Mouse (Mus musculus) mature B cell (primary cell): ENCODE results near the gene Gm20219.

ENCODE experiments used
- in situ Hi-C: fragments of 300-500 bp; cut with MboI; formaldehyde crosslinking; loops from 2 replicates; pipeline ENCODE4 v1.14.3; 2019

Gm20219 gene

DNA sequence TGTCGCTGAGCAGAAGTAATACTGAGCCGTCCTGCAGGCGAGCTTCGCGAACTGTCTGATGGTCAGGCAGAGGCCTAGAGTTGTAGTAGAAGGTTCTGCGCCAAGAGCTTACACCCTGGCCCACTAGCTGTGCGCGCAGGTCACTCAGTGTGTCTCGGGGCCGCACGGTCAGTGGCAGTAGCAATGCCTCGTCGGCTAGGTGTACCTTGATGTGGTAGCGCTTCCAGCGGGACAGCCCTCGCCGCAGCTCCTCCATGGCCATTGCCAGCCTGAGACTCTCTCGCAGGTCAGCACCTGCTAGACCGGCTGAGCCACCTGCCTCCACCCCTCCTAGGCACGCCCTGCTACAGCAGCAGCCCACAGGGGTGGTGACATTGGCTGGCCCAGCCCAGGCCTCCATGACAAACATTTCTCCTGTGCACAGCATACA, at the start of gene Gm20219:
TSS of gene Gm20219 (minus strand) at position 266 of the 430 bp plus-strand sequence.
- in situ Hi-C loops: no loop called here

DNA sequence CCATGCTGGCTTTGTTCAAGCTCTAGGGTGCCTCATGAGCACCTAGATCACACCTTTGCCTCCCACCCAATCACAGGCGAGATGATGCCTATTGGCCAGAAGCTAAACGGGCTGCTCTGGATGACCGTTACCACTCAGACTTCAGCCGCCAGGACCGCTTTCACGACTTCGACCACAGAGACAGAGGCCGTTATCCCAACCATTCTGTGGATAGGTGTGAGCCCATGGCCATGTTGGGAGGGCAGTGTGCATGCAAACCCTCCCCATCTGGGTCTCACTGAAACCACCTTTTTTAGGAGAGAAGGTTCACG, 49.8 kb upstream of the Gm20219 start:
- in situ Hi-C loops: no loop called here

- in situ Hi-C loops: no loop called here
Measured at GRCm38 (mm10) chr17:56603186-56604069, 49.2 kb upstream of the Gm20219 start.

DNA sequence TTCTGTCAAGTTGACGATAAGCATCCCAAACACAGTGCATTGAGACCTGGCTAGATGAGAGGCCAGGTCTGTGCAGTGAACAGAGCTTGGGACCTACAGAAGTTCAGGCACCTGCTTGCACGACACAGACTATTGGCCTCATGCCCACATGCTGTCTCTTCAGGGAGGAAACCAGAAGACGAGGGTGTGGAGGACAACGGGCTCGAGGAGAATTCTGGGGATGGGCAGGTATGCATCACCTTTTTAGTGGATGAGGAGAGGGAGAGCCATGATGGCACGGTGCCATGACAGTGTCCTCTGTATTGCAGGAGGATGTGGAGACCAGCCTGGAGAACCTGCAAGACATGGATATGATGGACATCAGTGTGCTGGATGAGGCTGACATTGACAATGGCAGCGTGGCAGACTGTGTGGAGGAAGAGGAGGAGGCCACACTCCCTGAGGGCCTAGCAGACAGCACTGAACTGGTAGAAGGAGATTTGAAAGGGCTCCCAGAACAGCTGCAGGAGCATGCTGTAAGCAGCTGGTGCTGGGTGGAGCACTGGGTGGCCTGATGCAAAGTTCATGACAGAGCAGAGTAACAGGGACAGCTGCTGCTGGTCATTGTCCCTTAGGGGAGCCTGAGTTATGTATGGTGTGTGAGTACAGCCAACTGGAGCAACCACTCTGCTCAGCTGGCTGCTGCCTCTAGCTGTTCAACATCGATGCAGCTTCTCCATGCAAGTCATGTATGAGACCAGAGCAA, 39.5 kb upstream of the Gm20219 start:
- in situ Hi-C loops: no loop called here

DNA sequence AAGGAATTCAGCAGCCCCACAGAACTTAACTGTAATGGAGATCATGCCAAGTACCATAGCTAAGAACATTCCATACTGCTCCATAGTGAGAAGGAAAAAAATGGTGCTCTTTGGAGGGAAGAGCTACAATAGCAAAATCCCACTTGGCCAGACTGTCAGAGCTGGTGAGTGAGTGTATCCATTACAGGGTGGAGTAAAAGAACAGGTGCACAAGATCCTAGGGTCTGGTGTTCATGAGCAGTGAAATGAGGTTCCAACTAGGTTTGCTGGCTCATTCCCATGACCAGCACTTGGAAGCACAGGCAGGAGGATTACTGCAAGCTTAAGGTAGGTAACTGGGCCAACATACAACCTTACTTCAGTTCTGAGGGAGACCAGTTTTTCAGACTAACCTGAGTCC, 38.4 kb upstream of the Gm20219 start:
- in situ Hi-C loops: no loop called here

DNA sequence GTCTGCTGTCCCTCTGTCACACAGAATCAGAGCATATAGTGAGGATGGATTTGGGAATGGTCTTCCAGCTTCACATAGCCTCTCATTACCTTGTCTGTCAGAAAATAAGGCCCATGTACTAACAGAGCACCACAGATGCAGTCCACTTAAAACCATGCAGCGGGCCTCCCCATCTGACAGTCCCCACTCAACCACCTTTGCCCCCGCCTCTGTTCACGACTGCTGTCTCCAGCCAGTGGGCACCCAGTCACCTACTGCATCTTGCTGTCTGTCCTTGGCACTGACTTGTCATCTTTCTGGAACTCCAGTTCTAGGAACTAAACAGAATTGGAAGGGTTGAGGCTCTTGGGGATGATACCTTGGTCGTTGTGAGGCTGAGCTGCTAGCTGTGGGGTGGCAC, 34.7 kb upstream of the Gm20219 start:
- in situ Hi-C loops: no loop called here

DNA sequence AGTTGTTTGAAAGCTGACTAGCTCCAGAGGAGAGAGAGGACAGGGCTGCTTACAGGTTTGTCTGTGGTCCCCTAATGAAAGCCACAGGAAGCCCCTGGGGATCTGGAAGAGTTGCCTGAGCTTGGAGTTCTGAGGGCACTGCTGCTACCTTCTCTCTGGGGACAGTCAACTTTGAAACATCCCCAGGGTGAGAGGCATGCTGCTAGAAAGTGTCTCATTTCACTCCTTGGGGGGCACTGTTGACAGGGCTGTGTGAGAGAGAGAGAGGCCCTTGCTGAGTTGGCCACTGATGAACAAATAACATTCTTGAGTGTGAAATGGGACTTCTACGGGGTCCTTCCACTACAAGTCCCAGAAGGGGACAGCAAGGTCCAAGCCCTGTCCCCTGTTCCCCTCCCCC, 33.6 kb upstream of the Gm20219 start:
- in situ Hi-C loops: no loop called here

DNA sequence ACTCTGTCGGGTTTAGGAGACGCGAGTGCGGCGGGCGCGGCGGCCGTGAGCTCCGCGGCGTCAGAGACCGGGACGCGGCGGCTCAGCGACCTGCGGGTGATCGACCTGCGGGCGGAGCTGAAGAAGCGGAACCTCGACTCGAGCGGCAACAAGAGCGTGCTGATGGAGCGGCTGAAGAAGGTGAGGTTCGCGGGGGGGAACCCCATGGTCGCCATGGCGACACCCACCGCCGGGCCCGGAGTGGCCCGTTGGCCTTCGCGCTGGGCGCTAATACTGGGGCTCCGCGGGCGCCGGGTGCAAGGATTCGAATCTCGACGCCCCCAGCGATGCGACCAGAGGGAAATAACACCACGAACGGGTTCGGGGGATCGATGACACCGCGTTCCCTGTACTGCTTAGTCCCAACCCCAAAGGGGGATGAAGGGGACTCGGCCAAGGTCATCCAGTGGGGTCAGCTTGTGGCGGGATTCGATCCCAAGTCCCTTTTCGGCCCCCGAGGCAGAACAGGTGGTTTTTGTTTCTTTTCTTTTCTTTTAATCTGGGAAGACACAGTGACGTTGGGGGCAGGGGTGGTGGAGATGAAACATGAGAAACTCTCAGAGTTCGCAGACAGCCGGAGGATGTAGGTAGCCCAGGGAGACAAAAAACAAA, 31.1 kb upstream of the Gm20219 start:
- in situ Hi-C loops: no loop called here

GRCm38 (mm10) chr17:56584257-56585130, 30.3 kb upstream of the Gm20219 start, which contains the start of the genes Safb2 and Safb:
Gene Safb2 (minus strand): TSS chr17:56584585.
Gene Safb (plus strand): TSS chr17:56584825.
- in situ Hi-C loops: no loop called here

DNA sequence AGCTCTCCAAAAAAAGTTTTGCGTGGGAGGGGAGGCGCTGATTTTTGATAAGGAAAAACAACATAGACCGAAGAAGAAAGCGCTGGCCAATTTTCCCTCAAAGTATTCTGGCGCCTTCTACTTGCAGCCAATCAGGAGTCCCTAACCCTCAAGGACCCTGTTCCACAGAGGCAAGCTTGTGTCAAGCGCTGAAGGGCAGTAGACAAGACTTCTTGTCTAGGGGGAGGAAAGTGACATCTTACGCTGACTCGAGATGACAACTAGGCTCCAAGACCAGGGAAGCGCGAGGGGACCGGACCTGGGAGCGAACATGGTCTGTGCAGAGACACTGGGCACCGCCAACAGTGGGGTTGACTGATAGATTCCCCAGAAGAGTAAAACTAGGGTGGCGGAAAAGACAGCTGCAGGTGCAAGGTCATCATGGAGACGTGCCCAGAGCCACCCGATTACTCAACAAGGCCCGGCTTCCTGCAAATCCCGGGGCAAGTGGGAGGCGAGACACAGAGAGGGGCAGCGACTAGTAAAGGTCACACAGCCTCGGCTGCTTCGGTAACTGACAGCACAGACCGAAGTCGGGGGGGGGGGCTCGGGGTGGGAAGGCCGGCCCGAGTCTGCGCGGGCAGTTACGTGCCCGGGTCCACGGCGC, 29.5 kb upstream of the Gm20219 start:
- in situ Hi-C loops: no loop called here

GRCm38 (mm10) chr17:56583071-56583470, 28.9 kb upstream of the Gm20219 start:
- in situ Hi-C loops: no loop called here

DNA sequence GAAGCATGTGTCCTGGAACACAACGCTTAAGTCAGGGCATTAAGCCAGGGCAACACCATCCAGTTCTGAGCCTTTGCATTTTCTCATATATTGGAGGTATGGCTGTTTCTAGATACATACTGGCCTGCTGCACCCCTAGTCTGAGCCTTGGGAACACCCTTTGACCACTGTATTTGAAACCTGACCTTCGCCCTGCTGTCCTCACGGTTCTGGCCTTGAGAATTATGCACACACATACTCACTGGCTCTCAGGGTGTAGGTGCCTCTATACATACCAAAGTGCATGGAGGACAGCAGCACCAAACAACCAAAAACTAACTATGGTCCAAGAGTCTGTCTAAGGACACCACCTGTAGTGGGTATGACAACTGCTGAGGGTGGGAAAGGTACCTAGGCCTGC, 18.8 kb upstream of the Gm20219 start:
- in situ Hi-C loops: no loop called here

GRCm38 (mm10) chr17:56572154-56572553, 18.0 kb upstream of the Gm20219 start:
- in situ Hi-C loops: no loop called here

- in situ Hi-C loops: no loop called here
Measured at GRCm38 (mm10) chr17:56570287-56570686, 16.1 kb upstream of the Gm20219 start.

DNA sequence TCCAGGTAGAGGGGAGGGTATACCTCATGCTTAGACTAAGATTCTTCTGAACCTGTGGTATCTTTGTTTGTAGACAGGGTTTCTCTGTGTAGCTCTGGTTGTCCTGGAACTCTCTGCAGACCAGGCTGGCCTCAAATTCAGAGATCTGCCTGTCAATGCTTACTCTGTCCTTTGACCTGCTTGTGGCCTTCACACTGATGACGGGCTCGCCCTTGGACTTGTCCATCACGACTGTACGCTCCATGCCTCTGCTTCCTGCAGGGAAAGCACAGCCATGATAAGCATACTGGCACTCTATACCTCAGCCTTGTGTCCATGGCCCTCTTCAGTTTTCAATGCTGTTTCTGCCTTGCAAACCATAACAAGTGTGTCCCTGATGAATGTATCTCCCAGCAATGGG, 13.2 kb upstream of the Gm20219 start:
- in situ Hi-C loops: no loop called here

DNA sequence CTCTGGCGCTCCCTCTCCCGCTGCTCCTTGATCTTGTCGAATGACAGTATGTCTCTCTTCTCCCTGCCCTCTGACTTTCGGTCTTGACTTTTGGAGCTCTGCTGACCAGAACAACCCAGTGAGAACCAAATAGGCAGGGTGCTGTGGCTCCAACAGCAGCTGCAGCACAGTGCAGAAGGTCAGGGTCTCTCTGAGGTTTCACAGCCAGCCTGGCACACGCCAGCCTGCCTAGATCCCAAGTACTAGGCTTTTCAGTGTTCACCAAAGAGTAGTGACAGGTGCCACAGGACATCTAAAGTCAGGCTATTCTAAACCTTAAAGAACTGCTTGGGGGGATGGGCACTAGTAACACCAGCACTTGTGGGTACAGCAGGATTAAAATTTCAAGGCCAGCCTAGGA, 12.7 kb upstream of the Gm20219 start:
- in situ Hi-C loops: no loop called here

GRCm38 (mm10) chr17:56566293-56566692, 12.1 kb upstream of the Gm20219 start:
- in situ Hi-C loops: no loop called here

DNA sequence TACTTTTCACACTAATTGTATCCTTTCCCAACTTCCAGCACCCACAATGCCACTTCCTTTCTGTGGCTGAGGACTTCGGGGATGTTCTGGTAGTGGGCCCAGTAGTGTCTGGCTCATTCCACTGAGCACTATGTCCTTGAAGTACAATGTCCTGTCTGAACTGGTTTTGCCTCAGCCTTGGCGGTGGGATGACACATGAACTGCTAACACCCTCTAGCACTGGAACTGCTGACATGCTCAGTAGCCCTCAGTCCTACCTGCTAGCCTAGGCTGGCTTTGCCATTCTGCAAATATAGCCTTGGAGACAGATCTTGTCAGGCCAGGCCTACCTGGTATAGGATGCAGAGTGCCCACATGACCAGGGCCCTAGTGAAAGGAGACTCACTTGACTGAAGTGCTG, 7.7 kb upstream of the Gm20219 start:
- in situ Hi-C loops: no loop called here

DNA sequence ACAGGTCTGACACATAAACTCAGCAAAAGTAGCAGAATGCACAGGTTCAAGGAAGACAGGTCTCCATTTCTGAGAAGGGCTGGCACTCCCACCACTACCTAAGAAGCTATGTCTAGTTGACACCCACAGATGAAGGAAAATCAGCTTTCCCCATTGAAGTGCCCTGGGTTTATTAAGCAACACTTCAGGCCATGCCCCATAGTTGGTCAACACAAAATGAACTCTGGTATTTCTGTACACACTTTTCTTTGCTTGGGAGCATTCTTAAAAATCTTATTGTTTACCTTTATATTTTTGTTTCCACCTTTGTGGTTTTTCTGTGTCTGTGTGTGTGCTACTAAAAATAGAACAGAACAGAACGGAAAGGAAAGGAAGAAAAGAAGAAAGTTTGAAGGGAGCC, 5.9 kb upstream of the Gm20219 start:
- in situ Hi-C loops: no loop called here

DNA sequence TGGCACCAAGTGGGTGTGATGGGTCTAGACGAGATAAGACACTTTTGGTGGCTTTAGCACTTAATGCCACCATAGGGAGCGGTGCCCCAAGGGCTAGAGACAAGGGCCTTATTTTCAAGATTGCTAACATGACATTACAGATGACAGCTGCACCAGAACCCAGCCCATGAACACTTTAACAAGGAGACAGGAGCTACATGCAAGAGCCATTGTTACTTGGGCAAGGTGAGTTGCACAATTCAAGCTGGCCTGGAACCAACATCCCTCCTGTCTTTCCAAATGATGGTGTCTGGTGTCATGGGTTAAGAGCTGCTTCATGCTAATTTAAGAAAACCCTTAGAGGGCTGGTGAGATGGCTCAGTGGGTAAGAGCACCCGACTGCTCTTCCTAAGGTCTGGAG, 5.2 kb upstream of the Gm20219 start:
- in situ Hi-C loops: no loop called here

DNA sequence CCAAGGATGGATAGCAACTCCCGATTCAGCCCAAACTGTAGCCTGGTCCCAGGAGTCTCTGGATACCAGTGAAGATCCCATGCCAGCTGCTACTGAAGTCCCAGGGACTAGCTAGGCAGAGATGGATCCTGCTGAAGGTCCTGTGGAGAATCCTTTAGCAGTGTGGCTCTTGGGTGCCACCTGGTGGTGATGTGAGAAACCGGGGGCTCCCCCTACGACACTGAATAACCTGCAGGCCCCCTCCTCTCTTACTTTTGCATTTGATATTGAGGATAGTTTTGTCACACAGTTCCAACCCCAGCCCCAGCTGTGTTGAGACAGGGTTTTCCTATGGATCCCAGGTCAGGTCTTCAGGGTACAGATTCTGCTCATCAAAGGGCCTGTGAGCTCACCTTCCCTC, 4.3 kb upstream of the Gm20219 start:
- in situ Hi-C loops: no loop called here
